Mouse (Mus musculus): ENCODE results near the gene Scgb1a1.
"Not testable (repeated sequence)": the region's sequence is repeated elsewhere in the genome, so short reads cannot be mapped to it uniquely, and the experiment has no call there.

The Scgb1a1 gene

DNA sequence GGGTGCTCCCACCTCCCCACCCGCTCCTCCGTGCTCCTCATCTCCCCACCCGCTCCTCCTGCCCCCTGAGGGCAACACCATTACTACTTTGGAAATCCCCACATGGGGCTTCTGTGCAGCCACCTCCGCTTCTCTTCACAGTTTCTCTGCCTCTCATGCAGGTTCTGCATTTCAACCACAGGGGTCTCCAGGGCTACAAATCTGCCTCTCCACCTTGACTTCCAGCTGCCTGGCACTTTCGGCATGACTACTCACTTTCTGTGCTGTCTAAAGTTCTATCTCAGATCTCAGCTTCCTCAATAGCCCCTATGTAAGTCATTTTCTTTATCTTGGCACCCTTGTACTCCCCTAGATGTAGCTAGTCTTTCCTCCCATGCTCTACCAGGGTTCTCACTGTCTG, 20.5 kb downstream of the Scgb1a1 start:
- no peak for DNase-seq (ENCODE audit: low read depth, low spot score)

- no peak for DNase-seq (ENCODE audit: low read depth, low spot score)
These were observed 21.9 kb downstream of the Scgb1a1 start for GRCm38 (mm10) chr19:9065621-9066561.

- DNase-seq (ENCODE audit: low read depth, low spot score), result no peak
These were observed 23.9 kb downstream of the Scgb1a1 start for GRCm38 (mm10) chr19:9063831-9064230.

GRCm38 (mm10) chr19:9062822-9063221, 24.9 kb downstream of the Scgb1a1 start:
- no peak for DNase-seq (ENCODE audit: low read depth, low spot score)

GRCm38 (mm10) chr19:9061221-9061893, 26.4 kb downstream of the Scgb1a1 start:
- DNase-seq (ENCODE audit: low read depth, low spot score), result no peak

DNA sequence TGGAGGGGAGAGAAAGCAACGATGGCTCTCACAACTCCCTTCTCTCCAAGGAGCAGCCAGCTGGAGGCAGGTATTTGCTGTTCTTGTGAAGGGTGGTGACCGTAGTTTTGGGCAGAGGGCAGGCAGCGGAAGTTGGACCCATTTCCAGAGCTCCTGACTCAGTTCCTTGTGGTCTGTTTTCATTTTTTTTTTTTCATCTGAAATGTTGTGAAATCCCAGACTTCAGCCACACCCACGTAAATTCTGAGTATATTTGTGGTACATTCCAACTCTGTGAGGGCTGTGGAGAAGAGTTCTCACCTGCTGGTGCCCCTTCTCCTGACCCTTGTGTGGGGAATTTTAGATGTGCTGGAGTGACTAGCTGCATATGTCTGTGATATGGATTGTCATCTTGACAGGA, 27.7 kb downstream of the Scgb1a1 start:
- no peak for DNase-seq (ENCODE audit: low read depth, low spot score)

- DNase-seq (ENCODE audit: low read depth, low spot score), result no peak
These were observed 28.4 kb downstream of the Scgb1a1 start for GRCm38 (mm10) chr19:9059391-9059790.

DNA sequence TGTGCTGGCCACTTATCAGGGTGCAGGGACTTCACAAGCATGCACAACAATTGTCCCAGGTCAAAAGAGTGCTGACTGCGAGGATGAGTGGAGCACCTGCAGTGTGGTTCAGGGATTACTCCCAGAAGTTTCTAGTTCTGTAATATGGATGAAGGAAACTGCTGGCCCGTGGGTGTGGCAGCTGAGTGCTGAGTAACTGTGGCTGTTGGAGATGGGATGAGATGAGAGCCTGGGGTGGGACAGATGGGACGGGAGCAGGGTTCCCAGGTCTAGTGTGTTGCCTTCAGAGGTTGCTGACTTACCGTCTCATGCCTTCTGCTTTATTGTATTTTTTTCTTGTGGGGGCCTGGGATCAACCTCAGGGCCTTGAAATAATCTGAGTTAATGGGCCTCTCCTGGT, 28.8 kb downstream of the Scgb1a1 start:
- DNase-seq (ENCODE audit: low read depth, low spot score), result no peak

- no peak for DNase-seq (ENCODE audit: low read depth, low spot score)
These were observed 29.4 kb downstream of the Scgb1a1 start for GRCm38 (mm10) chr19:9058331-9058884.

- DNase-seq (ENCODE audit: low read depth, low spot score), result no peak
These were observed 30.1 kb downstream of the Scgb1a1 start for GRCm38 (mm10) chr19:9057679-9058078.

GRCm38 (mm10) chr19:9055703-9056355, 31.9 kb downstream of the Scgb1a1 start:
- DNase-seq (ENCODE audit: low read depth, low spot score), result no peak

- DNase-seq (ENCODE audit: low read depth, low spot score), result no peak
These were observed 32.6 kb downstream of the Scgb1a1 start for GRCm38 (mm10) chr19:9055153-9055552.

DNA sequence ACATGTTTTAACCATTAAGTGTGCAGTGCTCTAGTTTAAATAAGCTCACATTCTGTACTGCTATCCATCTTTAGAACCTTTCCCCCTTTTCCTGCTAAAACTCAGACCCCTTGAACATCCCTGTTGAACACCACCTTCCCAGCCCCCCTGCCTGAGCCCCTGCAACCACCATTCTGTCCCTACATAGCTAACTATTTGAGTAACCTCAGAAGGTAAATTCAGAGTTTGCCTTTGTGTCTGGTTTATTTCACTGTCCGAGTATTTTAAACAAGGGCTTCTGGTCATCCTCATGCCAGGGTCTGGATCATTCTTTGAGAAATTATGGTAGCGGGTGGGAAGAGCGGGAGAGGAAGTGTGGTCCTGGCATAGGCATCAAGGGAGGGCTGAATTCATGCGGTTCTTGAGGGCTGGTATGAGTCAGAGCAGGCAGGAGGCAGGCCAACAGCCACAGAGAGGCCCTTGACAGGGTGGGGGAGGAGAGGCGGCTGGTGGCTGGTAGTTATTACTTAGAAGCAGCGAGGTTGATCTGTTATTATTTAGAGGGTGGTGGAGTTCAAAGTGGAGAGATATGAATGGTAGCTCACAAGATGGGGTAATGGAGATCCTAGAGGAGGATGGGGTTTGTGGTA, 34.8 kb downstream of the Scgb1a1 start:
- no peak for DNase-seq (ENCODE audit: low read depth, low spot score)

DNA sequence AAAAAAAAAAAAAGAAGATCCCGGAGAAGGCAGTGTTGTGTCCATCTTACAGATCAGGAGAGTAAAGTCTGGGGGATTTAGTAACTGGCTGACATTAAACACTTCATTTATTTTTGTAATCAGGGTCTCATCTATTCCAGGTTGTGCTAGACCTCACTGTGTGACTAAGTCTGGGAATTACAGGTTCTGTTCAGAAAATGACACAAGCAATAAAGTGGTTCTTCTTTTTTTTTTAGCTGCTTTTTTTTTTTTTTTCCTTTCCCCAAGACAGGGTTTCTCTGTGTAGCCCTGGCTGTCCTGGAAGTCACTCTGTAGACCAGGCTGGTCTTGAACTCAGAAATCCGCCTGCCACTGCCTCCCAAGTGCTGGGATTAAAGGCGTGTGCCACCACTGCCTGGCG, 35.8 kb downstream of the Scgb1a1 start:
- not testable (repeated sequence) for DNase-seq (ENCODE audit: low read depth, low spot score)

DNA sequence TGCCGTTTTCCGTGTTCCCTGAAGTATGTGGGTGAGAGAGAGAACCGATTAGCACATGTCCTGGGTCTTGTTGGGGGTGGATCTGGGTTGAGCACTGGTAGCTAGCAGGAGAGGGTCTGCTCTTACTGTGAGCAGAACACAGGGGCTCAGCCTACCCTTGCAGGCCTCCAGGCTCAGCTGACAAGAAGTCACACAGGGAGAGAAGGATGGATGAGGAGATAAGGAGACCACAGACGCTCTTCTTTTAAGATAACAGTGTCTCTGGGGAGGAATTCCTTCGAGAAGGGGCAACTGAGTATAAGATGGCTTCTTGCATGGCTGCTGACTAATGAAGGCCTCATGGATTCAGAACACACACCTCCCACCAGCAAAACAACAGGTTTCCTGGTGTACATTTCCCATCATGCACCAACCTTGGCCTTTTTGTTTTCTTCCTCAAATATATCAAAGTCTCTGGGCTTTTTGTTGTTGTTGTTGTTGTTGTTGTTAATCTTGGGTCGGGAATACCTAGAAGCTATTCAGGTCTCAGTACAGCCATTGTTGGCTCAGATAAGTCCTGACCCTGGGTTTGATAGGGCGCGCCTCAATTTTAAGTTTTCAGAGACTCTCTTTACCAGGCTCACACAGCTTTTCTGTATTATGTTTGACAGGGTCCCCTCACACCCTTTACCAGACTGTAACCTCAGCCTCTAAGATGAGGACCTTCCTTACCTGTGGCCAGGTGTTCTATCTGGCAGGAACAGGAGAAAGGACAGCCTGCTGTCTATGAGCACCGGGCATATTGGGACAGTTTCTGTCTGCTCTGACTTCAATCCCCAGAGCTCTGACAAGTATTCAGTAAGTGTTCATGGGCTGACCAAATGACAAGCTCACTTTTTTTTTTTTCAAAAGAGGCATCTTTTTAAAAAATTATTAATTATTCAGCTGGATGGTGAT, 37.2 kb downstream of the Scgb1a1 start:
- no peak for DNase-seq (ENCODE audit: low read depth, low spot score)

DNA sequence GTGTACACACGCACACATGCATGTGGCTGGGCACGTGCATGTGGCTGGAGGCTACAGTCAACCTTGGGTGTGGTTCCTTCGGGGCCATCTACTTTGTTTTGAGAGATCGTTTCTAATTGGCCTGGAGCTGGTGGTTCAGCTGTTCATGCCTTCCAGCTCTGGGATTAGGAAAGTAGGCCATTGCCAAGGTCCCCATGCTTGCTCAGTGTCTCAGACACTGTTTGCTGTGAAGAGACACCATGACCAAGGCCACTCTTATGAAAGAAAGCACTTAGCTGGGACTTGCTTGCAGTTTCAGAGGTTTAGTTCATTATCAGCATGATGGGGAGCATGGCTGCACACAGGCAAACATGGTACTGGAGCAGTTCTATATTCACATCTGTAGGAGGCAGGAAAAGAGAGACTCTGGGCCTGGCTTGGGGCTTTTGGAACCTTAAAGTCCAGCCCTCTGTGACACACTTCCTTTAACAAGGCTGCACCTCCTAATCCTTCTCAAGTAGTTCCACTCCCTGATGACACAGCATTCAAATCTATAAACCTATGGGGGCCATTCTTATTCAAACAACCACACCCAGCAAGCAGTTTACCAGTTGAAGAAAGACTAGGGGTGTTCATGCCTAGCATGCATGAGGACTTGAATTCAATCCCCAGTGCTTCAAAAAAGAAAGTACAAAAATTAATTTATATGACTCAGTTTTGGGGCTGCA, 38.6 kb downstream of the Scgb1a1 start:
- no peak for DNase-seq (ENCODE audit: low read depth, low spot score)

DNA sequence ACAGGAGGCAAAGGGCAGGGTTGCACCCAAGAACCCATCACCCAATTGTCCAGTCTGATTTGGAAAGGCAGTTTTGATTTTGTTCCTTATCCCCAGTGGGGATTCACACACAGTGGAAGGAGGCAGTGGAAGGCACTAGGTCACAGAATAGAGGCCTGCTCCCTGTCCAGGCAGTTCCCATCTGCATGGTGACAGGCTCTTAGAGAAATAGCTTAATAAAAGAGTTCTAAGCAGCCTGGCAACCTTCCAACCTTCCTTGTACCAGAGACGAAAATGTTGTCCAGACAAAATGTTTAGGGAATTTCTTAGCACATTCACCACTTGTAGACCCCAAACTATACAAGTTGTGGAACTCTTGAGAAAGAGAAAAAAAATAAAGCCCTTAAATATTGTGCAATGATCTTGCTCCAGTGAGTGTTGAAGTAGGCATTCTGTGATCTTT, 39.8 kb downstream of the Scgb1a1 start:
- DNase-seq (ENCODE audit: low read depth, low spot score), result no peak

- DNase-seq (ENCODE audit: low read depth, low spot score), result no peak
These were observed 40.4 kb downstream of the Scgb1a1 start for GRCm38 (mm10) chr19:9047207-9047945.

DNA sequence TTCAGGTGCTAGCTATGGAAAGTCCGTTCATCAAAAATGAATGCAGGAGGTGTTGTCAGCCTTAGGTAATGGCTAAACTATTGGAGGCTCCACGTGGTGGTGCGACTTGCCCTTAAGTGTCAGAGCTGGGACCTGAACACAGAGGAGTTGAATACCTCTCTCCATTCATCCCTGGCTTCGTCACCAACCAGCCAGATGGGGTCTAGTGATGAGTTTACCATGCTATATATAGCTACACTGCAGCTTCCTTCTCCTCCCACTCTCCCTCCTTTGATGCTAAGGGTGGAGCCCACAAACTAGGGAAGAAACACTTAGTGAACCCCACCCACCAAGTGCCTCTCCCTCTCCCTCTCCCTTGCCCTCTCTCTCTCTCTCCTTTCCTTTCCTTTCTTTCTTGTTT, 43.5 kb downstream of the Scgb1a1 start:
- no peak for DNase-seq (ENCODE audit: low read depth, low spot score)

All from retina, postnatal 7 days (tissue).